Mouse (Mus musculus) CD4-positive, CD25-positive, alpha-beta regulatory T cell, adult 4 months (primary cell): ENCODE measurements around the gene Rbm24. TPM values are rescaled to one million over a fixed set of nuclear protein-coding genes. Genes with fewer than 3 reads are reported as not detected.

ENCODE experiments used
- ATAC-seq: one replicate; pipeline ENCODE4 v1.8.0; 2017
- polyA plus RNA-seq, 2 experiments: library from polyadenylated mRNA; unstranded; fragments of 100-300 nt; shearing (Covaris generic); gene quantifications; one replicate each; pipeline ENCODE4 v1.2.1; 2017

The Rbm24 gene
- polyA plus RNA-seq, 2 experiments from 2014 or later, result 0.32 TPM; not detected in 1

DNA sequence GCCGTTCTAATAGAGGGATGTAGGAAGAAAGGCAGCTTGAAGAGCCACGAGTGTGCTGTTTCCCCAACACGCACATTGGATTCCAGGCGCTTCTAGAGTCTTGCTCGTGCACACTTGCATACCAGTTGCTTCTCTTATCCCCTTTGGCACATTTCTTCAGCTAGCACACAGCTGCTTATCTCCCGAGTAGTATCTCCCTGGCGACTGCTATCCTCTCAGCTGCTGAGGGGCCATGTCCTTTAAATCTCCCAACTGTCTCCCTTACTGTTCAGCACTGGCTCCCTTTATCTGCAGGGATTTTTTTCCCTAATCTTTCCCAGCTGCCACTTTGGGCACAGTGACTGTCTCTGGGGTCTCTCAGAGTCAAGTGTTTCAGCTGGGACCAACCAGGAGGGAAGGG lies 25.8 kb downstream of the Rbm24 start:
- ATAC-seq, result no peak

- no peak for ATAC-seq
These were observed 27.8 kb downstream of the Rbm24 start for GRCm38 (mm10) chr13:46446062-46446461.

- no peak for ATAC-seq
These were observed 30.0 kb downstream of the Rbm24 start for GRCm38 (mm10) chr13:46448276-46448675.

GRCm38 (mm10) chr13:46449955-46450354 lies 31.7 kb downstream of the Rbm24 start:
- ATAC-seq, result no peak

DNA sequence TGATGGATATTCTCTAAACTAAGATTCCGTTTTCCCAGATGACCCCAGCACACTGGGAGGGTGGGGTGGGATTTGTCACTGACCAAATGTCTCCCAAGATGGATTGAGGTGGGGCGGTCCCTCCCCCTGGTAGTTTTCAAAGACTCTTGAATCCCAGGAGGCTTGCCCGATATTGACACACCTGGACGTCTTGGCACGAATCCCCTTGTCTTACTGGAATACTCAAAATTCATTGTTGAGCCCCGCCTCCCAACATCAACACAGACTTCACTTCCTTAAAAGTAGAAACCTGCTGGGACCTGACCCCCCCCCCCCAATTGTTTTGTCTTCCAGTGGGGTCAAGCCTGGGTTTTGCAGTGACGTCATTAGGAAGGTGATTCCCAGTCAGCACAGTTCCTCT lies 32.4 kb downstream of the Rbm24 start:
- ATAC-seq, result no peak

DNA sequence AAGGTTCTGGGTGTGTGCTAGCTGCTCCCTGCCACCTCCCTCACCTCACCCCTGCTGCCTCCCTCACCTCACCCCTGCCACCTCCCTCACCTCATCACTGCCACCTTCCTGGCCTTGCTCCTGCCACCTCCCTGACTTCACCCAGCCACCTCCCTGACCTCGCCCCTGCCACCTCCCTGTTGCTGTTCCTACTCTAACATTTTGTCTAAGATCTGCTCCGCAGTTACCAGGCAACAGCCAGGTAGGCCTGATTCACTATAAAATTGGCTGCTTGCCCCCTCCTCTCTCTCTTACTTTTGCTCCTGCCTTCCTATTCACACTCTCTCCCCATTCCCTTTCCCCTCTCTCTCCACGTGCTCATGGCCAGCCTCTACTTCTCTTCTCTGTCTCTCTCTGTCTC lies 33.3 kb downstream of the Rbm24 start:
- ATAC-seq, result no peak

GRCm38 (mm10) chr13:46459546-46459945 lies 41.3 kb downstream of the Rbm24 start:
- ATAC-seq, result no peak

DNA sequence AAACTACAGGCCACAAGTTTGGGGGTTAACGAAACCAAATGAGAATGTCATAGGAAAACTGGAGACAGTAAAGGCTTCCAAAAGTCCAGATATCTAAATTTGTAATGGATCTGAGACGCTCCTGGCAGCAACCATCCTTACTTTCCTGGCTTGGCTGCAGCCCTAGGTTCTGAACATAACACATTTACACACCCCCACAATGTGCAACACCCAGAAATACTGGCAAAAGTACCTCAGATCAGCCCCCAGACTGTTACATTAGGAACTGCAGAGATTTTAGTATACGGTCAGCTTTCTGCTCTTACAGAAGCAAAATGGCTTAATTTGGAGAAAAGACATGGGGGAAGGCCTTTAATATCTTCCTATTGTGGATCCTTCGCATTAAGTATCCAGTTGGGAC lies 44.0 kb downstream of the Rbm24 start:
- no peak for ATAC-seq

DNA sequence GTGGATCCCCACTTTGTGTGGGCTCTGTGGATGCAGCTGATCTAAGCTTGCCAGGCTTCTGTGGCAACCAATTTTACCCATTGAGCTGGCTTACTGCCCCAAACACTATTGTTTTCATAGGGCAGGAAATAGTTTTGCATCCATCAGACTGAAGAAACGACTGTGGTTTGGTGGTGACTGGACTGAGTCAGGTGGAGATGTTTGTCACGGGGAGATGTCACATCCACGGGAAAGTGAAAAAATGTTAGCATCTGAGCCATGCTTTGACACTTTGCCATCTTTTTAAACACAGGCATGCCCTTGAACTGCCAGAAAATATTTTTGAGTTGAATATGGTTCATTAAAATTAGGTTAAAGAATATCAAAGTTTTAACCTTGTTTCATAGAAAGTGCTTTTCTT lies 45.5 kb downstream of the Rbm24 start:
- ATAC-seq, result no peak

DNA sequence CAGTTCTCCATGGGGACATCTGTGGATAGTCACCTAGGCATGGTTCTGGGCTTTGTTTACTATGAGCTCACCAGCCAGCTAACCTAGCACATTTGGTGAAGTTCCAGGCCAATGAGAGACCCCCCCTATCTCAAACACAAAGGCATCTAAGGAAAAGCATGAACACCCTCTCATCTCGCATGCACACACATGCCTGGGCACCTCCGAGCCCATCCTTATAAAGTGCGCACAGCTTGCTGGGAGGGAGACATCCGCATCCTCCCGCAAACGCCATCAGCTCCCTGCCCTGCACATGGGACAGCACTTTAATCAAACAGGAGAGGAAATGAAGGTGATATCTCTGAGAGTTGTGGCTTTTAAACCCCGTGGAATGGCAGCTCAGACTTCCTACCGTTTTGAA lies 50.0 kb downstream of the Rbm24 start:
- ATAC-seq, result no peak

DNA sequence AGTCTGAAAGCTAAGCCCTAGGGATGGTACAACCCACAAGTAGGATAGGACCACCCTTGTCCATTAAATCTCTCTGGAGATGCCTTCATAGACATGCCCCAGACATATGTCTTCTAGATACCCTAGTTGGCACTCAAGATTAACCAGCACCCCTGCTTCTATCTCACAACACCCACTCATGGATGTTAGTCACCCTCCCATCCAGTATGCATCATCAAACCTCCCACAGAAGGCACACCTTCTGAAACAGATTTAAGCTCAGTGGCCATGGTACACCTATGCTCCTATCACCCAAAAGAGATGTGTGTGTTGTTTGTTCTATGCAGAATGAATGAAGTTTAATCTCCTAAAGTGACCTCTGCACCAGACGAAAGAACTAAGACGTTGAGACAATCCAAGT lies 51.3 kb downstream of the Rbm24 start:
- no peak for ATAC-seq

Other genes with a start within 250 kb of the Rbm24 start
- gene Stmnd1, start 144.7 kb upstream of the Rbm24 start, polyA plus RNA-seq, result not detected
- under 1 TPM; 0.30 to 0.32 TPM for gene Cap2, start 83.4 kb downstream of the Rbm24 start, polyA plus RNA-seq